Comparison of ENCODE assay signal across 22 mouse cellular contexts in the genomic region with DNA sequence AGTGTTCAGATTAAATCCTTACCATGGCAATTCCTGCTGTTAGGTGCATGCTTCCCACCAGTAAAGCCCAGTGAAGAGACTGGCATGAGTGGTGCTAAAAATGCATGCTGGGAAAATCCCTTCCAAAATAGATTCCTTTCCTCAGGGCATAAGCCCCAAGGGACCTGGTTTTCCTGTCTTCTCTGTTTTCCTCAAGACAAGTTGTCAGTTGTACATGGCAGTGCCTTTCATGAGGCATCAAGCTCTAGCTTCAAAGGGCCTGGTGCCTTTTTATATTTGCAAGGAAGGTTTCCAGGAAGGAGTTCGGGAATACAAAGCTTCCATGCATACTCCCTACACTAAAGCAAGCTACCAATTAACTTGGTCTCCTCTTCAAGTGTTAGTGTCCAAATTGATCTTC.
DNase-seq lines count a peak whose midpoint lies in the region; ATAC-seq lines count a peak whose summit lies in the region.
"Had no signal": no experiment of that assay in that cellular context is flagged by ENCODE, and none has a peak within 500 bp of the region (broad histone marks: within the 10 kb centered on the region; RNA-seq: fewer than 3 reads in every experiment).

No protein-coding gene starts in this region.

- H3K9me3 ChIP-seq in midbrain, embryonic 11.5 days (ENCODE audit: control insufficient read depth, low read length), result no peaks in the 10 kb centered on the region
- H3K9me3 ChIP-seq in midbrain, embryonic 10.5 days (replicated peaks), result no peaks in the 10 kb centered on the region
- H3K9me3 ChIP-seq: embryonic facial prominence, embryonic 12.5 days; embryonic facial prominence, embryonic 15.5 days; hindbrain, embryonic 12.5 days; hindbrain, embryonic 15.5 days had no signal

- no peak overlapping the region for H3K27ac ChIP-seq in midbrain, embryonic 11.5 days (ENCODE audit: low read depth, low read length)
- no peak overlapping the region for H3K27ac ChIP-seq in midbrain, embryonic 10.5 days (replicated peaks)
- H3K27ac ChIP-seq: embryonic facial prominence, embryonic 12.5 days; embryonic facial prominence, embryonic 15.5 days; gastrocnemius, adult 2 months; heart, adult 2 months; hindbrain, embryonic 12.5 days; hindbrain, embryonic 15.5 days had no signal

- H3K9ac ChIP-seq in midbrain, embryonic 11.5 days (ENCODE audit: low read length), result no peak overlapping the region
- H3K9ac ChIP-seq: embryonic facial prominence, embryonic 12.5 days; embryonic facial prominence, embryonic 15.5 days; forebrain, postnatal 0 days; hindbrain, embryonic 12.5 days; hindbrain, embryonic 15.5 days had no signal

- no peak overlapping the region for H3K4me2 ChIP-seq in midbrain, embryonic 11.5 days
- H3K4me2 ChIP-seq: embryonic facial prominence, embryonic 12.5 days; embryonic facial prominence, embryonic 15.5 days; heart, embryonic 11.5 days; hindbrain, embryonic 12.5 days; hindbrain, embryonic 15.5 days had no signal

- no peak overlapping the region for H3K4me3 ChIP-seq in midbrain, embryonic 11.5 days (ENCODE audit: low read depth, low read length)
- no peak overlapping the region for H3K4me3 ChIP-seq in midbrain, embryonic 10.5 days
- H3K4me3 ChIP-seq: embryonic facial prominence, embryonic 12.5 days; embryonic facial prominence, embryonic 15.5 days; gastrocnemius, adult 2 months; heart, adult 2 months; hindbrain, embryonic 12.5 days; hindbrain, embryonic 15.5 days had no signal

- ATAC-seq in midbrain, embryonic 11.5 days (ENCODE audit: low FRiP score), result no peak
- no peak for ATAC-seq in granulocyte monocyte progenitor cell, adult 5-6 weeks (replicated peaks; ENCODE audit: poor library complexity, severe bottlenecking)
- ATAC-seq: forebrain, embryonic 14.5 days; forebrain, postnatal 0 days; intestine, postnatal 0 days; Patski had no signal

- 72% methylated on average over 1 of the region's 1 CpGs for WGBS in midbrain, embryonic 11.5 days
- WGBS in midbrain, embryonic 10.5 days, result 66% methylated on average over 1 of the region's 1 CpGs

- no peaks in the 10 kb centered on the region for H3K36me3 ChIP-seq in midbrain, embryonic 11.5 days (ENCODE audit: control insufficient read depth, insufficient read depth, low read length)
- no peaks in the 10 kb centered on the region for H3K36me3 ChIP-seq in midbrain, embryonic 10.5 days
- H3K36me3 ChIP-seq: embryonic facial prominence, embryonic 12.5 days; embryonic facial prominence, embryonic 15.5 days; hindbrain, embryonic 12.5 days; hindbrain, embryonic 15.5 days had no signal

- peak; percentile 81 for DNase-seq in midbrain, embryonic 11.5 days (ENCODE audit: low spot score, missing footprints)
- no peak for DNase-seq in midbrain, embryonic 10.5 days (ENCODE audit: low spot score)
- peak; percentile 22 for DNase-seq in 3T3-L1 (ENCODE audit: low read depth, low spot score)
- peak; percentile 8 for DNase-seq in NIH3T3 (ENCODE audit: low read depth)
- DNase-seq in cerebellum, adult 9-11 months, result no peak
- DNase-seq: adrenal gland, postnatal 10 days; adrenal gland, postnatal 36 days; cerebellum, adult 18-20 months; cerebellum, postnatal 14 days; forebrain, postnatal 0 days; gastrocnemius, adult 2 months; gastrocnemius, postnatal 14 days; heart, adult 2 months had no signal

- H3K4me1 ChIP-seq in midbrain, embryonic 11.5 days (ENCODE audit: control insufficient read depth, insufficient read depth, low read length), result no peaks in the 10 kb centered on the region
- H3K4me1 ChIP-seq in midbrain, embryonic 10.5 days, result peaks cover 2% of the 10 kb centered on the region
- H3K4me1 ChIP-seq: embryonic facial prominence, embryonic 12.5 days; embryonic facial prominence, embryonic 15.5 days; hindbrain, embryonic 12.5 days; hindbrain, embryonic 15.5 days had no signal

- H3K27me3 ChIP-seq in midbrain, embryonic 11.5 days (ENCODE audit: control insufficient read depth, insufficient read depth, low read length), result no peaks in the 10 kb centered on the region
- H3K27me3 ChIP-seq in midbrain, embryonic 10.5 days (ENCODE audit: low read depth, poor library complexity, severe bottlenecking), result no peaks in the 10 kb centered on the region
- H3K27me3 ChIP-seq: embryonic facial prominence, embryonic 12.5 days; embryonic facial prominence, embryonic 15.5 days; hindbrain, embryonic 12.5 days; hindbrain, embryonic 15.5 days; Patski had no signal

Comparison
In these comparisons a context has a peak if more than half of its experiments do, and no peak if none do; other contexts are left out.
1. DNase-seq: peak in midbrain, embryonic 11.5 days (single experiment), 3T3-L1 (single experiment) and NIH3T3 (single experiment); none in midbrain, embryonic 10.5 days (single experiment) and cerebellum, adult 9-11 months (single experiment).